Mouse (Mus musculus) neural tube, embryonic 11.5 days (tissue): ENCODE data around the gene Fastkd1. TPM values are rescaled to one million over a fixed set of nuclear protein-coding genes. Genes with fewer than 3 reads are reported as not detected.
"Not testable (repeated sequence)": the region's sequence is repeated elsewhere in the genome, so short reads cannot be mapped to it uniquely, and the experiment has no call there.

Experiments used
- ATAC-seq: fragments of 200-750 bp; cut with Nextera tagmentation; 2 replicates; pipeline ENCODE4 v1.8.0; 2017; ENCODE audit warnings: moderate number of reproducible peaks, mild to moderate bottlenecking, moderate TSS enrichment, moderate library complexity; ENCODE audit not compliant: insufficient read depth, low FRiP score, low TSS enrichment
- DNase-seq: peaks from one replicate; pipeline ENCODE4 v3.0.0-alpha.2; 2015; ENCODE audit warnings: low spot score
- H3K27ac ChIP-seq: fragments of 300-500 bp; sonication (generic); 2 replicates; pipeline ENCODE4 v1.5.1; 2014; ENCODE audit warnings: low read depth, mild to moderate bottlenecking, low read length
- H3K27me3 ChIP-seq: fragments of 300-500 bp; sonication (generic); 2 replicates; pipeline ENCODE4 v1.6.1; 2014; ENCODE audit warnings: mild to moderate bottlenecking, low read length, mixed read lengths; ENCODE audit not compliant: control insufficient read depth, insufficient read depth
- H3K36me3 ChIP-seq: fragments of 300-500 bp; sonication (generic); 2 replicates; pipeline ENCODE4 v1.6.1; 2014; ENCODE audit warnings: mild to moderate bottlenecking, low read length, moderate library complexity, mixed read lengths; ENCODE audit not compliant: control insufficient read depth, insufficient read depth
- H3K4me1 ChIP-seq: fragments of 300-500 bp; sonication (generic); 2 replicates; pipeline ENCODE4 v1.6.1; 2014; ENCODE audit warnings: low read length, mixed read lengths; ENCODE audit not compliant: control insufficient read depth, insufficient read depth
- H3K4me2 ChIP-seq: fragments of 300-500 bp; sonication (generic); 2 replicates; pipeline ENCODE4 v1.6.1; 2014; ENCODE audit warnings: low read depth, mild to moderate bottlenecking, moderate library complexity
- H3K4me3 ChIP-seq: fragments of 300-500 bp; sonication (generic); 2 replicates; pipeline ENCODE4 v1.5.1; 2014; ENCODE audit warnings: low read depth, low read length
- H3K9ac ChIP-seq: fragments of 300-500 bp; sonication (generic); 2 replicates; pipeline ENCODE4 v1.6.1; 2014; ENCODE audit warnings: mild to moderate bottlenecking, low read length
- H3K9me3 ChIP-seq: fragments of 300-500 bp; sonication (generic); 2 replicates; pipeline ENCODE4 v1.6.1; 2016; ENCODE audit warnings: low read length; ENCODE audit not compliant: control insufficient read depth
- WGBS: fragments of 180-500 bp; shearing (Covaris S2); extraction: QIAGEN DNeasy Blood & Tissue Kit; methylation state at CpG from one replicate; pipeline ENCODE4 v1.1.7; 2014; 5-methylcytosine and 5-hydroxymethylcytosine counted together
- polyA plus RNA-seq: library from polyadenylated mRNA; unstranded; fragments of >200 nt; fragmentation: Nextera tagmentation; extraction: Ambion mirVana; gene quantifications from 2 replicates; pipeline ENCODE4 v1.2.1, GENCODE M21; 2014

Fastkd1 gene
- polyA plus RNA-seq, 1 experiment from 2014 or later = 22.5 TPM

DNA sequence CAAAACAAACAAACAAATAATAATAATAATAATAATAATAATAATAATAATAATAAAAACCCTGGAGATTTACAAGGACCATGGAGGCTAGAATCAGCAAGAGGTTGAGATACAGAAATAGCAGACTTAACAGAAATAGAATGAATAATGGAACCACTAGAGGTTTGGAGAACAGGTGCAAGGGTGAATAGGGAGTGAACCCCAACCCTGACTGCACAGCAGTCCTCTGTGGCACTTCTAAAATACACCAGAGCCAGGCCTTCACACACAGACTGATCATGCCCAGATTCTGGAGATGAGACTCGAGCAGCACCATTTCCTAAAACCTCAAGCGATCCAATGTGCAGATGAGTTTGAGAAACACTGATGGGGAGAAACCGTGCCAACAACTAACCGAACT, 31.4 kb downstream of the Fastkd1 start:
- Histone ChIP-seq H3K9me3 (no peaks in the 10 kb centered on the region), H3K9ac (no peak overlapping the region), H3K36me3 (no peaks in the 10 kb centered on the region), H3K4me1 (no peaks in the 10 kb centered on the region), H3K4me3 (no peak overlapping the region), H3K27me3 (no peaks in the 10 kb centered on the region), H3K4me2 (no peak overlapping the region), H3K27ac (no peak overlapping the region)
- 93% methylated on average over 4 of the region's 4 CpGs for WGBS
- ATAC-seq (no peak), DNase-seq (no peak)

DNA sequence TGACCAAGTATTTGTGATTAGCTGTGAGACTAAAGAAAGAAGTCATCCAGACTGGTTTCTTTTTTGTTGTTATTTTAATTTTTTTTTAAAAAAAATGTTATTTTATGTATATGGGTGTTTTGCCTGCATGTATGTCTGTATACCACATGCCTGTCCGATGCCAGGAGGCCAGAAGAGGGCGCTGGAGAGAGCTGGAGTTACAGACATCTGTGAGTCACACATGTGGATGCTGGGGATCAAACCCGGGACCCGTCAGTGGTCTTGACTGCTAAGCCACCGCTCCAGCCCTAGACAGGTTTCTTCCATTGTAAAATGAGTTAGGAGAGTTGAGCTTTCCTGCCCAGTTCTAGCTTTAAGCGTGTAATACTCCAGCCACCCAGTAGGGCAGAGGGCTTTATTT, 33.3 kb downstream of the Fastkd1 start:
- H3K36me3 ChIP-seq = no peaks in the 10 kb centered on the region
- no peak overlapping the region for H3K4me2 ChIP-seq
- H3K9ac ChIP-seq = no peak overlapping the region
- DNase-seq = no peak
- H3K27me3 ChIP-seq = no peaks in the 10 kb centered on the region
- WGBS = 62% methylated on average over 6 of the region's 6 CpGs
- H3K4me1 ChIP-seq = no peaks in the 10 kb centered on the region
- no peaks in the 10 kb centered on the region for H3K9me3 ChIP-seq
- no peak overlapping the region for H3K4me3 ChIP-seq
- ATAC-seq = no peak
- H3K27ac ChIP-seq = no peak overlapping the region

DNA sequence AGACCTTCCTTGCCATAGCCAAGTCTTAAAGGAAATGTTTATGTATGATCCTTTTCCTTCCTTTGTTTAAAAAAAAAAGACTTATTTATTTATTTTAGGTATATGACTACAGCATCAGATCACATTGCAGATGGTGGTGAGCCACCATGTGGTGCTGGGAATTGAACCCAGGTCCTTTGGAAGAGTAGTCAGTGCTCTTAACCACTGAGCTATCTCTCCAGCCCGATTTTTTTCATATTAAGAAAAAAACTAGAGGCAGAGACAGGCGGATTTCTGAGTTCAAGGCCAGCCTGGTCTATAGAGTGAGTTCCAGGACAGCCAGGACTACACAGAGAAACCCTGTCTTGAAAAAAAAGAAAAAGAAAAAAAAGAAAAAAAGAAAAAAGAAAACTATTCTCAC, 36.1 kb downstream of the Fastkd1 start:
- 93% methylated on average over 2 of the region's 2 CpGs for WGBS
- not testable (repeated sequence) for H3K4me1 ChIP-seq, ATAC-seq, H3K36me3 ChIP-seq, H3K27me3 ChIP-seq, H3K4me2 ChIP-seq, H3K4me3 ChIP-seq, H3K9me3 ChIP-seq, H3K27ac ChIP-seq, H3K9ac ChIP-seq, DNase-seq

DNA sequence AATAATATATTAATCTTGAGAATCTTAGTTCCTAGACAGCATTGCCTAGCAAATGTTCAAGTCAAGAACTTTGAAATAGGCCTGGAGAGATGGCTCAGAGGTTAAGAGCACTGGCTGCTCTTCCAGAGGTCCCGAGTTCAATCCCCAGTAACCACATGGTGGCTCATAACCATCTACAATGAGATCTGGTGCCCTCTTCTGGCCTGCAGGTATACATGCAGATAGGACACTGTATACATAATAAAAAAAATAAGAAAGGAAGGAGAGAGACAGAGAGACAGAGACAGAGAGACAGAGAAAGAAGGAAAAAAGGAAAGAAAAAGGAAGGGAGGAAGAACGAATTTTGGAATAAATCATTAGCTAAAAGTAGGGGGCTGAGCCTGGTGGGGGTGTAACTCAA, 36.6 kb downstream of the Fastkd1 start:
- Histone ChIP-seq H3K36me3 (no peaks in the 10 kb centered on the region), H3K9me3 (no peaks in the 10 kb centered on the region), H3K4me1 (no peaks in the 10 kb centered on the region), H3K9ac (no peak overlapping the region), H3K27me3 (no peaks in the 10 kb centered on the region), H3K27ac (no peak overlapping the region), H3K4me2 (no peak overlapping the region), H3K4me3 (no peak overlapping the region)
- ATAC-seq (no peak), DNase-seq (no peak)
- WGBS = 60% methylated on average over 2 of the region's 2 CpGs

DNA sequence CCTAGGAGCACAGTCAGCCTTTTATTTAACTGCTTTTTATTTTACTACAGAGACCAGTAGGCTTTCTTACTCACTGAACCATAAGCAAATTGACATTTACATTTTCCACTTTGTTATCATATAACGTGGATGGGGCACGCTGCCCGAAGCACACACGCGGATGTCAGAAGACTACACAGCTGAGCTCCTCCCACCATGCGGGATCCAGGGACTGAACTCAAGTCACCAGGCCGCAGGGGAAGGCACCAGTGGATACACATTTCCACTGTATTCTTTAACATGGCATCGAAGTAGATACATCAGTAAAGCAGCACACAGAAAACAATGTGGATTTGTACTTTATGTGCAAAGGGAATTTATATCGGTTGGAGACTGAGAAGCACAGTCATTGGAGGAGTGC, 38.0 kb downstream of the Fastkd1 start:
- Histone ChIP-seq H3K4me1 (no peaks in the 10 kb centered on the region), H3K9ac (no peak overlapping the region), H3K4me3 (no peak overlapping the region), H3K27me3 (no peaks in the 10 kb centered on the region), H3K4me2 (no peak overlapping the region), H3K36me3 (no peaks in the 10 kb centered on the region), H3K27ac (no peak overlapping the region), H3K9me3 (no peaks in the 10 kb centered on the region)
- DNase-seq = no peak
- 85% methylated on average over 9 of the region's 9 CpGs for WGBS
- no peak for ATAC-seq

DNA sequence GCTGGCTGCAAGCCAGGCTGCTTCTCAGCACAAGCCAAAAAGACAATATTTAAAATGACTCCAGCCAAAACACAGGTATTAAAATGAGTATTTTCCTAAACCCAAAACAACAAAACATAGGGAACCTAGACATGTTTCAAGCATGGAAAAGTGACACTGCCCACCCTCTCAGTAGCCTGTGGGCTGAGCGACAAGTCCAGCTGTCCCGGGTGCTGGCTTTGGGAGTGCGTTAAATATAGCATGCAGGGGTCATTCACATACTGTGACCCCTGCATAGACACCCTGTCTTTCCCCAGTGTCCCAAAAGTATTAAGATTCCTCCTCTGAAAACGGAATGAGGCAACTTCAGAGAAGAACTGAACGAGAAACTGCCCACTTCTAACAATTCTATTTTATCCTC, 39.6 kb downstream of the Fastkd1 start:
- no peak for ATAC-seq
- 69% methylated on average over 5 of the region's 5 CpGs for WGBS
- H3K4me1 ChIP-seq = no peaks in the 10 kb centered on the region

DNA sequence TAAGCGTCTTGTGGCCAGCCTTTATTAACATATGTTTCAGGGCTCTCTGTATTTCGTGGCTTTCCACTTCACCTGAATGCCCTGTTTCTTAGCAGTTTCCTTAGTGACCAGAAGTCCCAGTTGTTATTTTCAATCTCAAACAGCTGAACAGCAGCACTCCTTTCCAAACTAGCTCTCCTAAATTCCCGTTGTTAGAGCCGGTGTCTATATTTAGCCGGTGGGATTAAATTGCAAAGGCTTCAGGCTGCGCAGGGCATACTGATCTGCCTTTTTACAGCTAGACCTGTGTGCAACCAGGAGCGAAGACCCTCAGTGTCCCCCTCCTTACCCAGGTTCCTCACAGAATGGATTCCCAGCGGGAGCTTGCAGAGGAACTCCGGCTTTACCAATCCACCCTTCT, 43.5 kb downstream of the Fastkd1 start, which contains the start of gene Klhl41:
Gene Klhl41, plus strand, starts transcription at position 268 of the 400 bp plus-strand sequence.
- no peak within 1 kb of the TSS for H3K9ac ChIP-seq
- ATAC-seq = no peak
- no peak within 1 kb of the TSS for H3K4me3 ChIP-seq
- H3K9me3 ChIP-seq = no peaks in the 10 kb centered on the region
- no peak for DNase-seq
- WGBS = 89% methylated on average over 9 of the region's 9 CpGs
- H3K4me2 ChIP-seq = no peak within 1 kb of the TSS
- no peak within 1 kb of the TSS for H3K27ac ChIP-seq
- H3K27me3 ChIP-seq = no peaks in the 10 kb centered on the region
- H3K36me3 ChIP-seq = no peaks in the 10 kb centered on the region
- no peaks in the 10 kb centered on the region for H3K4me1 ChIP-seq

More for the DNA sequence above, 39.6 kb downstream of the Fastkd1 start:
- DNase-seq = no peak
- no peaks in the 10 kb centered on the region for H3K36me3 ChIP-seq
- H3K9me3 ChIP-seq = no peaks in the 10 kb centered on the region
- no peak overlapping the region for H3K9ac ChIP-seq
- no peak overlapping the region for H3K27ac ChIP-seq
- no peak overlapping the region for H3K4me2 ChIP-seq
- H3K4me3 ChIP-seq = no peak overlapping the region
- no peaks in the 10 kb centered on the region for H3K27me3 ChIP-seq

DNA sequence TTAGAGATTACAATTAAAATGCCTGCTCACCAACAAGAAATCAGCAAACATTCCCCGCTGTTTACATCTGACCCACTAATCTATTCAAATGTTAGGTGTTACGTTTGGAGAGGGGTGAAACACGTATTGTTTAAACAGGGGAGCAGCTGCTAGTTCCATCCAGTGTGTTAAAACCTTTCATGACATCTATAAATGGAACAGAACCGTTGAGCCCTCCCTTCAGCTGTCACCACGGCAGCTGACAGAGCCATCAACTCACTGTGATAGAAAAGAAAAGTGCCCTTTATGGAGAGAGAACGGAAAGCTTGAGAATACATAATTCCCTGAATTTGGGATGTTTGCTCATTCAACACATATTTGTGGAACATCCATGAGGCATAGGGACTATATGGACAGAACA, 44.9 kb downstream of the Fastkd1 start:
- Histone ChIP-seq H3K9ac (no peak overlapping the region), H3K9me3 (no peaks in the 10 kb centered on the region), H3K4me2 (no peak overlapping the region), H3K27me3 (no peaks in the 10 kb centered on the region), H3K4me1 (no peaks in the 10 kb centered on the region), H3K36me3 (no peaks in the 10 kb centered on the region), H3K4me3 (no peak overlapping the region), H3K27ac (no peak overlapping the region)
- ATAC-seq (no peak), DNase-seq (no peak)
- 80% methylated on average over 6 of the region's 6 CpGs for WGBS

DNA sequence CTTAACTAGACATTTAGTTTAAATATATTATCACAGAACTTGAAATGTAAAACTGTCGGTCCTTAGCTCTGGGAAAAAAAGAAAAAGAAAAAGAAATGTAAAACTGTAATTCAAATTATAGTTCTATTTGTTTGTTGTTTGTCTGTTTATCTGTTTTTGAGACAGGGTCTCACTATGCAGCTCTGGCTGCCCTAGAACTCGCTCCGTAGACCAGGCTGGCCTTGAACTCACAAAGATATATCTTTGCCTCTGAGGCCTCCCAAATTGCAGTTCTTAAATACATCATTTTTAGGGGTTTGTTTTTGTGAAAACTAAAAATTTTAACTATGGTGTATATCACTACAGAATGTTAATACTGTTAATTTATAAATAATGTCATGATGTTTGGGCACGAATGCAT, 45.7 kb downstream of the Fastkd1 start:
- H3K4me2 ChIP-seq = no peak overlapping the region
- no peaks in the 10 kb centered on the region for H3K27me3 ChIP-seq
- no peak overlapping the region for H3K4me3 ChIP-seq
- DNase-seq (no peak), ATAC-seq (no peak)
- H3K9me3 ChIP-seq = no peaks in the 10 kb centered on the region
- 94% methylated on average over 4 of the region's 4 CpGs for WGBS
- H3K9ac ChIP-seq = no peak overlapping the region
- no peak overlapping the region for H3K27ac ChIP-seq
- H3K4me1 ChIP-seq = no peaks in the 10 kb centered on the region
- no peaks in the 10 kb centered on the region for H3K36me3 ChIP-seq
